Mouse (Mus musculus): ENCODE measurements around the gene Cand2.

DNA sequence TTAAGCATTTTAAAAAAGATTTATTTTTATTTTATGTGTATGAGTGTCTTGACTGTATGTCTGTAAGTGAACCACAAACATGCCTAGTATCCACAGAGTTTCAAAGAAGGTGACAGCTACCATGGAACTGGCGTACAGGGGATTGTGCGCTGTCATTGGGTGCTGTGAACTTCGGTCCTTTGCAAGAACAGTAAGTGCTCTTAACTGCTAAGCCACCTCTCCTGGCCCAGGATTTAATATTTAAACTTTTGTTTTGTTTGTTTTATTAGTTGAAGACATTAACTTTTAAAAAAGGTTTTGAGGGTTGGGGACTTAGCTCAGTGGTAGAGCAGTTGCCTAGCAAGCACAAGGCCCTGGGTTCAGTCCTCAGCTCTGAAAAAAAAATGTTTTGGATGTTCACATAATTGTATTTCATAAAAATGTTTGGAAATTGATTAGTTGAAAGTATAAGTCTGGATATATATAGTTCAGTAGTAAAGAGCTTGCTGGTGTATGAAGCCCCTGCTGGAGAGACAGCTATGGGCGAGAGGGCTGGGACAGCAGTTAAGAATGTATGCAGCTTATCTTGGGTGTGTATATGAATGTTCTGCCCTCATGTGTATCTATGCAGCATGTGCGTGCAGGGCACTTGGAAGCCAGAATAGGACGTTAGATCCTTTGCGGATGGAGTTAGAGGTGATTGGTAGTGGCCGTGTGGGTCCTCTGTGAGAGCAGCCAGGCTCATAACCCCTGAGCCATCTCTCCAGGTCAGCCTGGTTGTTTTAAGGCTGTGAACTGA, 47.1 kb downstream of the Cand2 start:
- TF ChIP-seq CTCF (IDR thresholded peaks at IDR 0.05; ENCODE audit: borderline replicate concordance, insufficient read depth, low read depth, low read length) (no peak), POLR2A (IDR thresholded peaks at IDR 0.05; ENCODE audit: borderline replicate concordance, insufficient read depth, low read length) (no peak)

Data from cerebellum, adult 2 months (tissue).